Mouse (Mus musculus): ENCODE results near the gene Prrt2. TPM values are rescaled to one million over a fixed set of nuclear protein-coding genes. Genes with fewer than 3 reads are reported as not detected.
A peak's percentile ranks its signal among the peaks of the same experiment; 100 is the strongest.

Gene Prrt2
- polyA plus RNA-seq, 1 experiment, result 0.02 TPM

GRCm38 (mm10) chr7:127016081-127016480, 4.9 kb downstream of the Prrt2 start:
- TF ChIP-seq MAX (IDR thresholded peaks at IDR 0.05) (no peak), CEBPB (IDR thresholded peaks at IDR 0.05; ENCODE audit: low read depth) (no peak), USF1 (IDR thresholded peaks at IDR 0.05; ENCODE audit: low read depth) (no peak), MYOD1 (IDR thresholded peaks at IDR 0.05; ENCODE audit: control insufficient read depth, insufficient read length, low read depth) (no peak), CTCF (IDR thresholded peaks at IDR 0.05; ENCODE audit: control insufficient read depth, insufficient read depth, insufficient read length) (no peak), MYOG (IDR thresholded peaks at IDR 0.05; ENCODE audit: control insufficient read depth, extremely low read depth, insufficient read length) (no peak), FOSL1 (IDR thresholded peaks at IDR 0.05; ENCODE audit: insufficient read depth, low read length, poor library complexity, severe bottlenecking) (no peak)
- Histone ChIP-seq H3K27me3 (ENCODE audit: control insufficient read depth, insufficient read depth, insufficient read length) (no peaks in the 10 kb centered on the region), H3K4me3 (ENCODE audit: insufficient read depth, poor library complexity, severe bottlenecking) (peak overlapping the region; percentile 51), H3K79me2 (ENCODE audit: control insufficient read depth, insufficient read depth) (peaks cover 39% of the 10 kb centered on the region), H3K79me3 (ENCODE audit: low read depth) (peaks cover 18% of the 10 kb centered on the region), H3ac (ENCODE audit: control insufficient read depth, insufficient read length, low read depth) (peak overlapping the region; percentile 62), H3K36me3 (ENCODE audit: control insufficient read depth, insufficient read depth) (peaks cover 15% of the 10 kb centered on the region)

GRCm38 (mm10) chr7:127014993-127015392, 6.0 kb downstream of the Prrt2 start:
- Histone ChIP-seq H3ac (ENCODE audit: control insufficient read depth, insufficient read length, low read depth) (peak overlapping the region; percentile 53), H3K36me3 (ENCODE audit: control insufficient read depth, insufficient read depth) (peaks cover 15% of the 10 kb centered on the region), H3K79me3 (ENCODE audit: low read depth) (peaks cover 19% of the 10 kb centered on the region), H3K27me3 (ENCODE audit: control insufficient read depth, insufficient read depth, insufficient read length) (no peaks in the 10 kb centered on the region), H3K4me3 (ENCODE audit: insufficient read depth, poor library complexity, severe bottlenecking) (no peak overlapping the region), H3K79me2 (ENCODE audit: control insufficient read depth, insufficient read depth) (peaks cover 39% of the 10 kb centered on the region)
- TF ChIP-seq FOSL1 (IDR thresholded peaks at IDR 0.05; ENCODE audit: insufficient read depth, low read length, poor library complexity, severe bottlenecking) (no peak), MYOD1 (IDR thresholded peaks at IDR 0.05; ENCODE audit: control insufficient read depth, insufficient read length, low read depth) (no peak), MYOG (IDR thresholded peaks at IDR 0.05; ENCODE audit: control insufficient read depth, extremely low read depth, insufficient read length) (no peak), USF1 (IDR thresholded peaks at IDR 0.05; ENCODE audit: low read depth) (no peak), CTCF (IDR thresholded peaks at IDR 0.05; ENCODE audit: control insufficient read depth, insufficient read depth, insufficient read length) (no peak), CEBPB (IDR thresholded peaks at IDR 0.05; ENCODE audit: low read depth) (no peak), MAX (IDR thresholded peaks at IDR 0.05) (no peak)

- Histone ChIP-seq H3ac (ENCODE audit: control insufficient read depth, insufficient read length, low read depth) (peak within 1 kb of the TSS; percentile 58), H3K4me3 (ENCODE audit: insufficient read depth, poor library complexity, severe bottlenecking) (peak within 1 kb of the TSS; percentile 43), H3K79me2 (ENCODE audit: control insufficient read depth, insufficient read depth) (peaks cover 39% of the 10 kb centered on the region), H3K27me3 (ENCODE audit: control insufficient read depth, insufficient read depth, insufficient read length) (no peaks in the 10 kb centered on the region), H3K36me3 (ENCODE audit: control insufficient read depth, insufficient read depth) (peaks cover 15% of the 10 kb centered on the region), H3K79me3 (ENCODE audit: low read depth) (peaks cover 19% of the 10 kb centered on the region)
- no peak for TF ChIP-seq MYOD1 (IDR thresholded peaks at IDR 0.05; ENCODE audit: control insufficient read depth, insufficient read length, low read depth)
- no peak for TF ChIP-seq USF1 (IDR thresholded peaks at IDR 0.05; ENCODE audit: low read depth)
- TF ChIP-seq FOSL1 (IDR thresholded peaks at IDR 0.05; ENCODE audit: insufficient read depth, low read length, poor library complexity, severe bottlenecking), result no peak
- no peak for TF ChIP-seq CEBPB (IDR thresholded peaks at IDR 0.05; ENCODE audit: low read depth)
- TF ChIP-seq MAX (IDR thresholded peaks at IDR 0.05), result no peak
- TF ChIP-seq MYOG (IDR thresholded peaks at IDR 0.05; ENCODE audit: control insufficient read depth, extremely low read depth, insufficient read length), result no peak
- TF ChIP-seq CTCF (IDR thresholded peaks at IDR 0.05; ENCODE audit: control insufficient read depth, insufficient read depth, insufficient read length), result no peak
Observed at GRCm38 (mm10) chr7:127014320-127014719, 6.7 kb downstream of the Prrt2 start, which contains the start of gene Mvp. TSS of gene Mvp (minus strand) at chr7:127014621.

GRCm38 (mm10) chr7:127013385-127013784, 7.6 kb downstream of the Prrt2 start:
- Histone ChIP-seq H3K79me2 (ENCODE audit: control insufficient read depth, insufficient read depth) (peaks cover 39% of the 10 kb centered on the region), H3K27me3 (ENCODE audit: control insufficient read depth, insufficient read depth, insufficient read length) (no peaks in the 10 kb centered on the region), H3K79me3 (ENCODE audit: low read depth) (peaks cover 19% of the 10 kb centered on the region), H3K4me3 (ENCODE audit: insufficient read depth, poor library complexity, severe bottlenecking) (no peak overlapping the region), H3K36me3 (ENCODE audit: control insufficient read depth, insufficient read depth) (peaks cover 15% of the 10 kb centered on the region), H3ac (ENCODE audit: control insufficient read depth, insufficient read length, low read depth) (no peak overlapping the region)
- TF ChIP-seq MYOG (IDR thresholded peaks at IDR 0.05; ENCODE audit: control insufficient read depth, extremely low read depth, insufficient read length), result no peak
- no peak for TF ChIP-seq FOSL1 (IDR thresholded peaks at IDR 0.05; ENCODE audit: insufficient read depth, low read length, poor library complexity, severe bottlenecking)
- TF ChIP-seq MYOD1 (IDR thresholded peaks at IDR 0.05; ENCODE audit: control insufficient read depth, insufficient read length, low read depth), result no peak
- TF ChIP-seq CTCF (IDR thresholded peaks at IDR 0.05; ENCODE audit: control insufficient read depth, insufficient read depth, insufficient read length), result no peak
- TF ChIP-seq USF1 (IDR thresholded peaks at IDR 0.05; ENCODE audit: low read depth), result no peak
- TF ChIP-seq CEBPB (IDR thresholded peaks at IDR 0.05; ENCODE audit: low read depth), result no peak
- no peak for TF ChIP-seq MAX (IDR thresholded peaks at IDR 0.05)

- Histone ChIP-seq H3ac (ENCODE audit: control insufficient read depth, insufficient read length, low read depth) (no peak overlapping the region), H3K79me3 (ENCODE audit: low read depth) (peaks cover 19% of the 10 kb centered on the region), H3K79me2 (ENCODE audit: control insufficient read depth, insufficient read depth) (peaks cover 39% of the 10 kb centered on the region), H3K27me3 (ENCODE audit: control insufficient read depth, insufficient read depth, insufficient read length) (no peaks in the 10 kb centered on the region), H3K4me3 (ENCODE audit: insufficient read depth, poor library complexity, severe bottlenecking) (no peak overlapping the region), H3K36me3 (ENCODE audit: control insufficient read depth, insufficient read depth) (peaks cover 15% of the 10 kb centered on the region)
- TF ChIP-seq FOSL1 (IDR thresholded peaks at IDR 0.05; ENCODE audit: insufficient read depth, low read length, poor library complexity, severe bottlenecking), result no peak
- no peak for TF ChIP-seq MYOG (IDR thresholded peaks at IDR 0.05; ENCODE audit: control insufficient read depth, extremely low read depth, insufficient read length)
- TF ChIP-seq MAX (IDR thresholded peaks at IDR 0.05), result no peak
- no peak for TF ChIP-seq CEBPB (IDR thresholded peaks at IDR 0.05; ENCODE audit: low read depth)
- no peak for TF ChIP-seq CTCF (IDR thresholded peaks at IDR 0.05; ENCODE audit: control insufficient read depth, insufficient read depth, insufficient read length)
- TF ChIP-seq USF1 (IDR thresholded peaks at IDR 0.05; ENCODE audit: low read depth), result no peak
- no peak for TF ChIP-seq MYOD1 (IDR thresholded peaks at IDR 0.05; ENCODE audit: control insufficient read depth, insufficient read length, low read depth)
Observed at GRCm38 (mm10) chr7:127012845-127013244, 8.2 kb downstream of the Prrt2 start.
